Mouse (Mus musculus): Measurements from ENCODE around the gene Paqr8.

- TF ChIP-seq MYOD1 (IDR thresholded peaks at IDR 0.05; ENCODE audit: control insufficient read depth, insufficient read length, low read depth) (no peak), CTCF (IDR thresholded peaks at IDR 0.05; ENCODE audit: control insufficient read depth, insufficient read depth, insufficient read length) (no peak), MYOG (IDR thresholded peaks at IDR 0.05; ENCODE audit: control insufficient read depth, extremely low read depth, insufficient read length) (no peak), CEBPB (IDR thresholded peaks at IDR 0.05; ENCODE audit: low read depth) (no peak), USF1 (IDR thresholded peaks at IDR 0.05; ENCODE audit: low read depth) (no peak), MAX (IDR thresholded peaks at IDR 0.05) (no peak)
These were observed 61.4 kb downstream of the Paqr8 start for GRCm38 (mm10) chr1:20951799-20952198.
